Mouse (Mus musculus) right cerebral cortex, adult 2 months (tissue): ENCODE measurements around the gene Dock4.
"Not testable (repeated sequence)": the region's sequence is repeated elsewhere in the genome, so short reads cannot be mapped to it uniquely, and the experiment has no call there.

Experiments
- DNase-seq, 2 experiments: peaks; one replicate each; pipeline ENCODE4 v3.0.0; 2021 to 2022; ENCODE audit warnings: low spot score in 2 of 2

Dock4 gene

GRCm38 (mm10) chr12:40818046-40818708, 372.4 kb downstream of the Dock4 start:
- no peak for DNase-seq

GRCm38 (mm10) chr12:40823631-40824030, 377.9 kb downstream of the Dock4 start:
- no peak for DNase-seq

DNA sequence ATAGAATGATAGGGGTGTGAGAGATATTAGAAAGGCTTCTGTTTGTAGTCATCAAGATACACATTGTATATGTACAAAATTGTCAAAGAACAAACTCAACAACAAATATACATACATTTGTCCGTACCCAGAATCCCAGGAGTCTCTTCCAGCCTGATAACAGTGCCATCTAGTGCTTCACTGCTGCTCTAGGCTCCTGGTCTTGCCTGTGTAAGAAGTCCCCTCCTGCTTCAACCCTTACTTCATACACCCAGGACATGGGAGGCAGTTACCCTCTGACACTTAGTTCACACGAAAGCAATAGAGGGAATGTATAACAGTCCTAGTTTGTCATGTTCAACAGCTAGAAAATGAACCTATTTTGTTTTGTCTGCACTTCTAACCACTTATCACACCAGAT, 378.5 kb downstream of the Dock4 start:
- DNase-seq = peak in 1 of 2 experiments; percentile 40

DNA sequence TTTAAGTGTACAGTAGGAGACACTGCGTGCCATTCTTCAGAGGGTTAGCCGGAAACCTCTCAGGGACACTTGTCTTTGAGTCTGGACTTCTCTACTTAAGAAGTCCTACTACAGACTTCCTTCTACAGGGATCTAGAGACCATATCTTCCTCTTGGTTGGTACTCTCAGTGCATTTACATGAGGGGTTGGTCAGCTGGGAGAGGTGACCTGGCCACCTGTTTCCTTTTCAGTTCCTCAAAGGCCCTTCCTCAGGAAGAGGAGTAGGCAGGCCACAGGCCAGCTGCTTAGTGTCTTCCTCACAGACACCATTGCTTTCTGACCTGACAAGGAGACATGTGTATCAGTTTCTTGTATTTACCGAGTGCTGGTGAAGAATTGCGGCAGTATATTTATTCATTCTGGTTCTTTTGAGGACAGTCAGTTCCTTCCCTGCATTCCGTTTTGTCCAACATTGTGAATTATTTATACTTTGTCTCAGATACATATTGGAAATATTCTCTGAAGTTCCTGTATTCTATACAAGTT, 380.2 kb downstream of the Dock4 start:
- DNase-seq = no peak

DNA sequence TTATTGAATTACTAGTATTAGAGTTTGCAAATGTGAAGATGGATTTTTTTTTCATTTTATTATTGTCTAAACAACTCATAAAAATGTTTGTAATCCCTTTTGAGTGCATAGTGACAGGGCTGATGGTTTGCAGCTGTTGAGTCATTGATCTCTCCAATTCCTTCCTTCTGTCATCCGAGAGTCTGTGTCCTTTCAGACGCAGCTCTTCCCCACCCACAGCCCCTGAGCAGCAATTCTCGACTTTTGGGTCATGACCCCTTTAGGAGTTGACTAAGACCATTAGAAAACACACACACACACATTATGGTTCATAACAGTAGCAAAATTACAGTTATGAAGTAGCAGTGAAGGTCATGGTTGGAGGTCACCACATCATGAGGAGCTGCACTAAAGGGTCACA, 380.7 kb downstream of the Dock4 start:
- DNase-seq = no peak

DNA sequence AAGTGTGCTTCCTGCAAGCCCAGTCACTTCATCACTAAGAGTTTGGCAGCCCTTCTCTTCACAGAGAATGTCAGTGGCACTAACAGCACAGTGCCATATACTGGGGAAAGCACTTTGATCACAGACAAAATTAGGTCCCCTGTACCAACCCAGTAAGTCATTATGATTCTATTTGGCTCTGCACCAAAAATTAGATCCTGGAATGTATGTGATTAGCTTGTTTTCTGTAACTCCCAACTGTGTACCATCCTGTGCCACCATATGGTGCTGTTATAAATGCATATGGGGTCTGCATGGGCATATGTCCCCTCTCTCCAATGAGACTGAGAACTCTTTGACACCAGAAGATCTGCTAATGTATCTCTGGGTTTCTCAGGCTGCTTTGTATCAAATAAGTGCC, 382.3 kb downstream of the Dock4 start:
- no peak for DNase-seq

GRCm38 (mm10) chr12:40829269-40829668, 383.5 kb downstream of the Dock4 start:
- DNase-seq = no peak

GRCm38 (mm10) chr12:40832157-40832556, 386.4 kb downstream of the Dock4 start:
- peak; percentile 63 to 64 for DNase-seq

GRCm38 (mm10) chr12:40836924-40837323, 391.2 kb downstream of the Dock4 start:
- DNase-seq = no peak

DNA sequence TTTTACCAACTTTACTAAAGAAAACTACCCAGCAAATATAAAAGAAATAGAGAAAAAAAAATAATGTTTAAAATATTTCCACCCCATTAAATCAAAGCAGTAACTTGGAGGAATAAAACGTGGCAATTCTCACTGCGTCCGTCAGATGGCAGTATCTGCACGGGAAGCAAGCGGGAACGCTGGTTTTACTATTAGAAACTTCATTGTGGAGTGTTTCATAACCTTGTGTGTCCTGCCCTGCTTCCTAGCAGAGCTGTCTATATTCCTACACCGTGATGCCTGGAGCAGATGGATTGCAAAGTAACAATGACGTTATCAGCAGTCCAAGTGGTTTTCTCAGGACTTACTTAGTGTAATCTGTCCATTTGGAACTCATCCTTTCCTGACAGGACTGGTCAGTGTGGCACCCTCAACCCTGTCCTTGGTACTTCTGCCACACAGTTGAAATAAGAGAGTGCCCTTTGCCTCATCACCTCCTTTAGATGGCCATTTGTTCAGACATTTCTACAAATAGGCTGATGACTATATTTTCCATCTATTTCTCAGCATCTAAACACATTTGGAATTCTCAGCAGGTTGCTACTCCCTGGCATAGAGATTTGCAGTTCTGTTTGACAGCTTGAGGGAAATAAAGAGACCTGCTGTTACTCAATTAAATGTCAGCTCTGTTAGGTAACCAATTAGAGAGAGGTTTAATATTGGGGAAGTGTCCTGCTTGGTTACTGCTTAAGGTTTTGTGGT, 392.0 kb downstream of the Dock4 start:
- peak; percentile 85 to 91 for DNase-seq

DNA sequence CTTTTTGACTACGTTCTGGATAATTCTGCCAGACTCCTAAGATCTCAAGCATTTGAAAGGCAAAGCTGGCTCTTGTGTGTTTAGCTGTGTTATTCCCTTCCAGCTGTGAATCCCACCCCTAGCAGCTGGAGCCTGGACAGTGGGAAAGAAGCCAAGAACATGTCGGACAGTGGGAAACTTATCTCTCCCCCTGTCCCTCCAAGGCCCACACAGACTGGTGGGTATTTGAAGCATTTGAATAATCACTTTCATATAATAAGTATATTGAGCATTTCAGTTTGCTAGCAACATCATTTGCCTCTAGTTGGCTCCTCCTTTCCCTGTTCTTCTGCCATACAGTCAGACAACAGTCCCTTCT, 392.6 kb downstream of the Dock4 start:
- DNase-seq = no peak

- DNase-seq = no peak
These were observed 393.2 kb downstream of the Dock4 start for GRCm38 (mm10) chr12:40838940-40839339.

DNA sequence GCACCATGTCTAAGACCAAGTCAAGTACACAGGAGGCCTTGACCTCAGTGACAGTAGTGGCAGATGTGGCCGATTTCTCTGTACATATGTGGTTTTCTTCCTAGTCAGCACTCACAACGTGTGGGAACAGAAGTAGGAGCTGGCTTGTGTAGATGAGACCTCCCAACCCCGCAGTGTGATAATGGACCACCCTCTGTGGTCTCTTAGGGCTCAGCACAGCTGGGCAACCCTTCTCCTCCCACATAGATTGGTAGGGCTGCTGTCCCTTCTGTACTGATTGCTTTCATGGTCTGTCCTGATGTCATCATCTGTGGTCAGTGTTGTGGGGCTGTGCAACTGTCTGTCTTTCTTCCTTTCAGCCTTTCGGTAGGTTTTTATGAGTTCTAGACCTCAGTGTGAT, 394.1 kb downstream of the Dock4 start:
- DNase-seq = no peak

DNA sequence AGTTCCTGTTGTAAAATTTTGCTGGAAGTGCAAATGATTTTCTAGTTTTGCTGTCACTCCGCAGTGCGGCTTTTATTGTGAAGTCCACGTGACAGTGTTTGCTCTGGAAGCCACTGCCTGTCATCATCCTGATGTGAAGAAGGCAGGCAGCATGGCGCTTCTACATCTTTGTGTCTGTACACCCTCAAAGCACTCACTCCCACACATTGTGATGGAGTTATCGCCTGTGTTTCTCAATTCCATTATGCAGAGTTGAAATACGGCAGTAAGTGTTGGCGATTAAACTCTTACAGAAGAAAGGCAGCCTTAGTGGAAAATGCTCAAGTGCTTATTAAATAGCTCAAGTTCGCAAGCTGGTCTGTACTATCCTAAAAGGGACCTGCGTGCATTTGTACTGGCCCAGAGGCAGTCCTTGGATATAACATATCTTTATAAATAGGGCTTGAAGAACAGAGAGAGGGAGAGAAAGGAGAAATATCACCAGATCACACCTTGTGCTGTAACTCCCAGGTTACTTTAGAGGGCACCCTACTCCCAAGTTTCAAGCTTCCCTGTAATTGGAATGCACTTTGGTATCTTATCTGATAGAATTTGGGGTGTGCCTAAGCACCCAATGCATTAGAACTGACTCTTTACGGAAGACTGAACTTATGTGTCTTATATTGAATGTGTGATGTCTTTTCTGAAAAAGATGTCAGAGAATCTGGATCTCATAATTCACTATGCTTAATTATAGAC, 396.7 kb downstream of the Dock4 start:
- peak in 1 of 2 experiments; percentile 44 for DNase-seq

- DNase-seq = no peak
These were observed 397.2 kb downstream of the Dock4 start for GRCm38 (mm10) chr12:40842991-40843390.

- no peak for DNase-seq
These were observed 397.8 kb downstream of the Dock4 start for GRCm38 (mm10) chr12:40843474-40844080.

DNA sequence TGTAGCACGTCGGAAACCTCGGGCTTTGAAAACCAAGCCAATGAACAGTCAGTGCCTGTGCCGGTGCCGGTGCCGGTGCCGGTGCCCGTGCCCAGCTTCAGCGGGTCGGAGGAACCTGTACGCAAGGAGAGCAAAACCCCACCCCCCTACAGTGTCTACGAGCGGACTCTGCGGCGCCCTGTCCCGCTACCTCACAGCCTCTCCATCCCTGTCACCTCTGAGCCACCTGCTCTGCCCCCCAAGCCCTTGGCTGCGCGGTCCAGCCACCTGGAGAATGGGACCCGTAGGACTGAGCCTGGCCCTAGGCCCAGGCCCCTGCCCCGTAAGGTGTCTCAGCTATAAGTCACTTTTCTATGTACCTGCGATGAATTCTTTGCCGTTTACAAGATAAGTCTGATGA, 398.6 kb downstream of the Dock4 start:
- DNase-seq = no peak

DNA sequence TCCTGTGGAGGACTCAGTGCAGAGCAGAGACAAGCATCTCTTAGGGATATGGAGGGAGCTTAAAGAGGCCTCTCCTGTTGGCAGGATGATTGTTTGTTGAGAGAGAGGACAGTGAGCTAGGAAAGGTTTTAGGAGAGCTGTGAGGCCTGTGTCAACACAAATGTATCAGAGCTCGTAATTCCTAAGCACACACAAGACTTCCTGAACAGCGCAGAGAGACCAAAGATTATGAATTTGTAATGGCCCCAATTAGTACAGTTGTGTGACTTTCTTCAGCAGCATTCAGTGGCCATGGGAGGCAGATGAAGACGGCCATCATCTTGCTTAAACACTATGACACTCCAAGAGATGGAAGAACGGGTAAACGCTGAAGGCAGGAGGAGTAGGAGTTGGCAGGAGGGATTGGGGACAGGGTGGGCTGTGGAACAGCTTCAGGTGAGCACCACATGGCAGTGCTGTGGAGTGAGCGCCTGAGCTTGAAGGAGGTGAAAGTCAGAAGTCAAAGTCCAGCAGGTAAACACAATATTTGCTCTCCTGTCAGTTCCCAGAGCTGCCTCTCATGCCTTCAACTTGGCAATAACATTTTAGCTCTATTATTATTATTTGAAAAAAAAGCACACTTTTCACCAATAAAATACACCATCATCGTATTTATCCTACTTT, 409.1 kb downstream of the Dock4 start:
- no peak for DNase-seq

DNA sequence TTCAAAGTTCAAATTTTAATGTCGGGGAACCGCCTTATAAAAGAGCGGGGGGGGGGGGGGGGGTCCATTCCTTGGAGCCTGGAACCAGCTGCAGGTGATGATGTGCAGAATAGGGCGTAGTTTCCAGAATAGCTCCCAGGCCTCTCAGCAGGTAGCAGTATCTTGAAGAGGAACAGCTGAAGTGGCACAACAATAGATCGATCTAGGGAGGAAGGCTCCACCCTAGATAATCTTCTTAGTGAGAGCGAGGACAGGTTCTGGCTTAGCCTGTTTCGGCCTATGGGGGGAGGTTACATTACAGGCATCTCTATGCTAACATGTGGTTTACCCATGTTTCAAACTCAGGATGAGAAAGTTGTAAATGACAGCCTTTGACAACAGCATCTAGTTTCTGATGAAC, 411.7 kb downstream of the Dock4 start:
- DNase-seq = no peak

- not testable (repeated sequence) for DNase-seq
These were observed 413.0 kb downstream of the Dock4 start for GRCm38 (mm10) chr12:40858763-40859162.

DNA sequence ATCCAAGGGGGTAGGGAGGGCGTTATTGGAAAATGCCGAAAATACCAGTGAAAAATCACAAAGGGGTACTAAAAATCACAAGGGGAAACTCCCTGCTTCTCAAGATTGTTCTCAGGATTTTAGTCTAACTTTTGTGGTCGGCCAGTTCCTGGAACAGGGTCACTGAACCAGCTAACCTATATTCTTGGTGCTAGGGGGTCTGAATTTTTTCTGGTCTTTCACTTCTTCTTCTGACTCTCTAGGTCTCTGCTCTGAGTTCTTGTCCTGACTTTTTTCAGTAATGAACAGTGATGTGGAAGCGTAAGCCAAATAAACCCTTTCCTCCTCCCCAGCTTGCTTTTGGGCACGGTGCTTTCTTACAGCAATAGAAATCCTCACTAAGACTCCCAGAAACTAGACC, 424.6 kb downstream of the Dock4 start:
- DNase-seq = no peak

DNA sequence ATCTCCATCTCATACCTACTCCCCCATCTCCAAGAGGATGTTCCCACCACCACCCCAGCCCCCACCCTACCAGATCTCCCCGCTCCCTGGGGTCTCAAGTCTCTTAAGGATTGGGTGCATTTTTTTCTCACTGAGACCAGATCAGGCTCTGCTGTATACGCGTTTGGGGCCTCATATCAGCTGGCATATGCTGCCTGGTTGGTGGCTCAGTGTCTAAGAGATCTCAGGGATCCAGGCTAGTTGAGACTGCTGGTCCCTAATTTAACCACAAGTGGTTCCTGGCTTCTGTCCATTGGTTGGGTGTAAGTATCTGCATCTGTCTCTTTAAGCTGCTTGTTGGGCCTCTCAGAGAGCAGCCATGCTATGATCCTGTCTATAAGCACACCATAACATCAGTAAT, 427.0 kb downstream of the Dock4 start:
- no peak for DNase-seq
